Mouse (Mus musculus) gastrocnemius, adult 2 months (tissue): ENCODE measurements around the gene Cacna2d4. TPM values are rescaled to one million over a fixed set of nuclear protein-coding genes. Genes with fewer than 3 reads are reported as not detected.

Source experiments
- DNase-seq: peaks from one replicate; pipeline ENCODE4 v3.0.0; 2022
- H3K27ac ChIP-seq: fragments of 200-600 bp; 2 replicates; pipeline ENCODE4 v1.8.1; 2022; ENCODE audit warnings: mild to moderate bottlenecking
- H3K4me3 ChIP-seq: fragments of 200-600 bp; 2 replicates; pipeline ENCODE4 v1.8.1; 2022; ENCODE audit warnings: mild to moderate bottlenecking, moderate library complexity
- CTCF ChIP-seq: fragments of 200-600 bp; IDR thresholded peaks from 2 replicates; pipeline ENCODE4 v1.8.1; 2022; ENCODE audit warnings: antibody characterized with exemption, mild to moderate bottlenecking, moderate library complexity
- intact Hi-C: fragments of 180-260 bp; cut with DNase I; formaldehyde crosslinking; loops from one replicate; pipeline ENCODE4 v1.15.1; 2025
- total RNA-seq, 2 experiments: library from RNA; stranded (reverse); gene quantifications; 2 replicates each; pipeline ENCODE4 v1.2.3; 2021

Cacna2d4 gene
- total RNA-seq, 2 experiments from 2014 or later = 0.33 to 2.7 TPM

DNA sequence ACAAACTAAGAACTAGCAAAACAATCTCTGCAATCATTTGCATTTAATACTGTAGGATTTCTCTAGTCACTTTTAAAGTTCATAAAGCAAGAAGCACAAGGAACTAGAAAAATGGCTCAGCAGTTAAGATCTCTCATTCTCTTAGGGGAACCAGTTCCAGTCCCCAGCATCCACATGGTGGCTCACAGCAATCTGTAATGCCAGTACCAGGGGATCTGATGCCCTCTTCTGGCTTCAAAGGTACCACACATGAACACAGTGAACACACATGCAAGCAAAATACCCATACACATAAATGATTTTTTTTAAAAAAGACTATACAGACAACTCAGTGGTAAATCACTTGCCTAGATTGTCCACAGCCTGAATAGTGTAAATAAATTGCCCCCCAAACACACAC lies 135.3 kb downstream of the Cacna2d4 start:
- TF ChIP-seq CTCF = peak; percentile 37; the same call in 1 of the 2 replicates
- H3K4me3 ChIP-seq = no peak overlapping the region
- intact Hi-C loops = no loop called here
- no peak overlapping the region for H3K27ac ChIP-seq
- no peak for DNase-seq

DNA sequence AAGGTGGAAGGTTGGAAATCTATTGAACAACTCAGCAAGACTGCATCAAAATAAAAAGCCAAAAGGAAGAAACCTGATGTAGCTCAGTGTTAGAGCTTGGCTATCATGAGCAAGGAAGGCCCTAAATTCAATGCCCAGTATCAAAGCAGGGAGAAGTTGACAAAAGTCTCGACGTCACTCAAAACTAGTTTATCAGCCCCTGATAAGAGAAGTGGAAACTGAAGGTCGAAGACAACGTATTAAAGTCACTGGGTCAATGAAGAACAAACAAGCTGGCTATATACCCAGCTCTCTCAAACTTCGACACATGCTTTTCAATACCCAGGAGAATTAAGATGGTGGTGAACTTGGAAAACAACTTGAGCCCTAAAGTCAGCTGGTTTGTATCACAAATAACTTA lies 135.9 kb downstream of the Cacna2d4 start:
- 0 out of 2 replicates have a peak overlapping the region, but pooled peaks have one; percentile 16 for H3K27ac ChIP-seq
- no peak overlapping the region for H3K4me3 ChIP-seq
- TF ChIP-seq CTCF = no peak
- no peak for DNase-seq
- intact Hi-C loops = no loop called here

DNA sequence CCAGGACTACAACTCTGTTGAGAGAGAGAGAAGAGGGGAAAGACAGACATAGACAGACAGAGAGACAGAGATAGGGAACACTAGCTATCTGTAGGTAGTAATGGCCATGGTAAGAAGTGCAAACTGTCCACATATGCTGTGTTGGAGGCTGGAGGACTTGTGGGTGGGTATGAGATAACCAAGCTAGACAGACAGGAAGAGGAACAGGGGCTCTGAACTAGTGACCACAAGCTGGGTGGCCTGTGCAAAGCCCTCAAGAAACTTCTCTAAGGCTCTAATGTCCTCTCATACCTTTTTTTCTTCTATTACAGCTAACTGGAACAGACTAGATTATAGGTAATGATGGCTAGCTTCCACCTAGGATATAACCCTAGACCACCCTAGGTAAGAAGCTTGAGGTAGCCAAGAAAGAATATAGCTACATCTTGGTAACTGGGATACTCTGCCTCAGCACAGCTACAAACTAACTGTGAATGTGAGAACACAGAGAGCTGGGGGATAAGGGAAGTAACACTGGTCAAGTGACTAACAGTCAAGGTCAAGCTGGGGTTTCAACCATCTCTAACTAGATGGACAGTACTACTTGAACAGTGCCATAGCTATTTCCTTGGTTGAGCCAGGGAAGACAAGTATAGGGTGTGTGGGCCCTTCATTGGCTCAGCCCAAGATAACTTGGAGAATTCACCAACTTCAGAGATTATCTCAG lies 136.8 kb downstream of the Cacna2d4 start:
- intact Hi-C loops = no loop called here
- TF ChIP-seq CTCF = no peak
- H3K4me3 ChIP-seq = no peak overlapping the region
- peak overlapping the region; percentile 16; the same call in 1 of the 2 replicates for H3K27ac ChIP-seq
- DNase-seq = no peak

DNA sequence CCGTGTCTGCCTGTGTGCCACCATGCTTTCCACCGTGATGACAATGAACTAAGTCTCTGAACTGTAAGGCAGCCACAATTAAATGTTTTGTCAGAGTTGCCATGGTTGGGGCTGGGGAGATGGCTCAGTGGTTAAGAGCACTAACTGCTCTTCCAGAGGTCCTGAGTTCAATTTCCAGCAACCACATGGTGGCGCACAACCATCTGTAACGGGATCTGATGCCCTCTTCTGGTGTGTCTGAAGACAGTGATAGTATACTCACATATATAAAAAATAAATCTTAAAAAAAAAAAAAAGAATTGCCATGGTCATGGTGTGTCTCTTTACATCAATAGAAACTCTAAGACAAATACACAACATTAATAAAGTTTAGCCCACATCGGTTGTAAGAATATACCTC lies 138.7 kb downstream of the Cacna2d4 start:
- Histone ChIP-seq H3K27ac (no peak overlapping the region), H3K4me3 (no peak overlapping the region)
- intact Hi-C loops = no loop called here
- TF ChIP-seq CTCF = peak; percentile 21; the same call in 1 of the 2 replicates
- no peak for DNase-seq

DNA sequence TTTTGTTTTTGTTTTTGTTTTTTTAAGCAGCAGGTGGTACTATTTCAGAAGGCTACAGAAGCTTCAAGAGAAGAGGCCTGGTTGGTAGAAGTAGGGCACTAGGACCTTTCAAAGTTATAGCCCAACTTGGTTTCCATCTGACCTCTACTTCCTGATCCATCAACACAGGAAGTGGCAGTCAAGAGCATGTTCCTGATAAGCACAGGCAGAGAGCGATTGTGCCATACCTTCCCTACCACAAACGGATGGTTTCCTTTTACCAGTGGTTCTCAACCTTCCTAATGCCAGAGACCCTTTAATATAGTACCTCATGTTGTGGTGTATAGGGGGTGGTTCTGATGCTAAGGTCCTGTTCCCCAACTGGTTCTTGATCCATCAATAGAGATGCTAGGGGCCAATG lies 141.3 kb downstream of the Cacna2d4 start:
- no peak for DNase-seq
- peak overlapping the region; percentile 24; the same call in 1 of the 2 replicates for H3K27ac ChIP-seq
- no peak for TF ChIP-seq CTCF
- intact Hi-C loops = no loop called here
- no peak overlapping the region for H3K4me3 ChIP-seq

DNA sequence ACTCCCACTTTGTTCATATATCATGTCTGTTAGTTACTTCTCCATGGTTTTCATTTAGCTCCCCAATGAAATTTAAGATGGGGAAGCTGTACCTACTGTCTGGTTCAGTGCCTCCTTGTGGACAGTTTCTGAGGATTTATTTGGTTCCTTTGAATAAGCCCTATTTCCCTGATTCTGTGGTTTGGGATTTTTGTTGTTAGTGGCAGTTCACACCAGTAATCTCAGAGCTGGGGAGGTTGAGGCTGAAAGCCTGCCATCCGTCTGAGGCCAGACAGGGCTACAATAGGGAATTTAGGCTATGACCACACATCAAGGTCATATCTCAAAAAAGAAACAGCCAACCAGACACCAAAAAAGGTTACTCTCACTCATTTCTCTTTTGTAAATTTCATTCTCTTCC lies 142.3 kb downstream of the Cacna2d4 start:
- Histone ChIP-seq H3K4me3 (no peak overlapping the region), H3K27ac (no peak overlapping the region)
- no peak; the same call in 1 of the 2 replicates for TF ChIP-seq CTCF
- intact Hi-C loops = no loop called here
- DNase-seq = no peak

DNA sequence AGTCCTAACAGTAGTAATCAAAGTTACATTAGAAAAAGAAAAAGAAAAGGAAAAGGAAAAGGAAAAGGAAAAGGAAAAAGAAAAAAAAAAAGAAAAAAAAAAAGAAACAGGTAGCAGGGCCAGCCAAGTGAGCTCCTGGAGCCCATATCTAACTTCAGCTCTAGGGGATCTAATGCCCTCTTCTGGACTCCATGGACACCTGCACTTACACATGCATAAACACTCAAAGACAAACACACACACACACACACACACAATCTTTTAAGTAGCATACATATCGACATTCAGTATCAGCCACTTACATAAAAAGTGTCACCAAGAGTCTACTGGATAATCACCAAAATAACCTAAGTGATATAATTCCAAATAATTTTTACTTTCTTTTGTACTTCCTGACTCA lies 149.3 kb downstream of the Cacna2d4 start:
- Histone ChIP-seq H3K4me3 (no peak overlapping the region), H3K27ac (no peak overlapping the region)
- intact Hi-C loops = loop anchor here (5.0 kb wide), 1 partner anchor 47 kb away; no protein-coding TSS in a partner anchor
- no peak for DNase-seq
- TF ChIP-seq CTCF = no peak

DNA sequence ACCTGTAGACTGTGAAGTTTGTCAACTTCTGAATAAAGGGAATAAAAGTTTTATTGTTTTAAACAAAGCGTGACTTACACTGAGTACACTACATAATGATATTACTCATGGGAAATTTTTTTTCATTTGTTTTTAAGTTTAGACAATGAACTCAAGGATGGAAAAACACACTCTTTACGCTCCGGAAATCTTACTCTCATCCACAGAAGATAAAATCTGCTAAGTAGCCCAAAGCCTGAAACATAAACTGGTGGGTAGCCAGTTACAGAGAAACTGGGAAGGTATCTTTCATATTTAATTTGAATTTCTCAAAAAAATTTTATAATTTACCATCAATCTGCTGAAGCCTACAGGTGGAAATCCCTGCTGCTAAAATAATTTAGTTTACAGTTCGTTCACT lies 150.1 kb downstream of the Cacna2d4 start:
- no peak overlapping the region for H3K4me3 ChIP-seq
- DNase-seq = no peak
- intact Hi-C loops = loop anchor here (5.0 kb wide), 1 partner anchor 46 kb away; no protein-coding TSS in a partner anchor
- TF ChIP-seq CTCF = no peak
- 0 out of 2 replicates have a peak overlapping the region, but pooled peaks have one; percentile 17 for H3K27ac ChIP-seq

DNA sequence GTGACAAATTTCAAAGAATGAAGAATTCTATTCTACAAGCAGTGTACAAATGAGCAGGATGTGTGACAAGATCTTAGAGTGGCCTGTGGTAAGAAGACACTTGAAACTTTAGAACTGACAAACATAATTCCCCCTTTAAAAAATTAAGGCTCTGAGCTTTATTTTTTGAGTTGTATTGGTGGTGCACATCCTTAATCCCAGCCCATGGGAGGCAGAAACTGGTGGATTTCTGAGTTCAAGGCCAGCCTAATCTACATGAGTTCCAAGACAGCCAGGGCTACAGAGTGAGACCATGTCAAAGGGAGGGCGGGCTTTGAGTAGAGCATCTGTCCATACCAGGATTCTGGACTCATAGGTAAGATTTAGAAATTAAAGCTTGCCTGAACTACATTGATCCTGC lies 150.5 kb downstream of the Cacna2d4 start:
- Histone ChIP-seq H3K27ac (peak overlapping the region; percentile 98), H3K4me3 (peak overlapping the region; percentile 88)
- TF ChIP-seq CTCF = no peak
- intact Hi-C loops = loop anchor here (5.0 kb wide), 1 partner anchor 45 kb away; no protein-coding TSS in a partner anchor
- DNase-seq = no peak

DNA sequence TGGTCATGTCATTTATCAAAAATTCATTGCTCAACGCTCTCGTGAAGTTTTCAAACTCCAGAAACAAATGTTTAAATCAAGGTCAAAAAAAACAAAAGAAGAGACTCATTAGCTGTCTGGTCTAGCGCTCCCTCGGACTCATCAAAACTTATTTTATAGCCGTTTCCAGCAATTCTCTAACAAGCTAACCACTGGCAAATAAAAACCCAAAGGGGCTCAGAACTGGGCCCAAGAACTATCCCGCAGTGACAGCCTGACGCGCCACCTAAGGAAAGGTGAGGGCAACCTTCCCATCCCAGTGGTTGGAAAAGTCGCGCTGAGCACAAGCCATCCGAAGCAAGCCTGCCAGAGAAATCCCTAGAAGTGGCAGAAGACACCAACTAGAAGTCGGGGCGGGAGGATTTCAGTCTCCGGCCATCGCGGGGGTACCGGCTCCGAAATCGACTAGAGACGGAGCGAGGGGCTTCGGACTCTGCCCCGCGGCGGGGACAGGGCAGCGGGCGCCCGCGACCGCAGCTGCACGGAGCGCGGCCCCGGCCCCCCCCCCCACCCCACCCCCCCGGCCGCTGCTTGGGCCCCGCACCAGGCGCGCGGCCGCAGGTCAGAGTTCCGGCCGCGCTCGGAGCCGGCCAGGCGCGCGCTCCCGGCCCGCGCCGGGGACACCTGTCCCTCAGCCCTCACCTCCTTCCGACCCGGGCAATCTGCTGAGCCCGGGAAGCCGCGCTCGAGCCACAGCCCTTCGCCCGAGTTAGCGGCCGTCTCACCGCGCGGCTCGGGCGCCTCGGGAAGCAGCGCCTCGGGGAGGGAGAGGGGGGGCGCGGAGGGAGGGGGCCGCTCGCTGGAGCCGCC lies 151.7 kb downstream of the Cacna2d4 start:
- Histone ChIP-seq H3K27ac (peak overlapping the region; percentile 98), H3K4me3 (peak overlapping the region; percentile 88)
- TF ChIP-seq CTCF = no peak
- peak; percentile 61 for DNase-seq
- intact Hi-C loops = loop anchor here (5.0 kb wide), 1 partner anchor 44 kb away; no protein-coding TSS in a partner anchor

DNA sequence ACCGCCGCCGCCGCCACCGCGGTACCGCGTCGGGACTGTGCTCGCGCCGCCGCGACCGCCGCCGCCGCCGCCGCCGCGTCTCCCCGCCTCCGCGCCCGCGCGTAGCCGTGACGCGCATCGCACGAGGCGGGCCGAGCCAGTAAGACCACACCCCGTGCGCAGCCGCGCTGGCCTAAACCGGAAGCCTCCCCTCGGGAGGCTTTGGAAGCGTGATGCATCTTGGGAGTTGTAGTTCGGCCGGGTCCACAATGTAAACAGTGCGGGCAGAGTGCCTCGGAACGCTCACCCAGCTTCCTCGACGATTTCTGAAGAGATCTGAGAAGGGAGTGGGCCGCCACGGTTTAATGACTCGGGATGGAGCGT lies 152.3 kb downstream of the Cacna2d4 start:
- Histone ChIP-seq H3K27ac (peak overlapping the region; percentile 98), H3K4me3 (peak overlapping the region; percentile 88)
- intact Hi-C loops = loop anchor here (5.0 kb wide), 1 partner anchor 44 kb away; no protein-coding TSS in a partner anchor
- no peak for TF ChIP-seq CTCF
- peak; percentile 97 for DNase-seq

DNA sequence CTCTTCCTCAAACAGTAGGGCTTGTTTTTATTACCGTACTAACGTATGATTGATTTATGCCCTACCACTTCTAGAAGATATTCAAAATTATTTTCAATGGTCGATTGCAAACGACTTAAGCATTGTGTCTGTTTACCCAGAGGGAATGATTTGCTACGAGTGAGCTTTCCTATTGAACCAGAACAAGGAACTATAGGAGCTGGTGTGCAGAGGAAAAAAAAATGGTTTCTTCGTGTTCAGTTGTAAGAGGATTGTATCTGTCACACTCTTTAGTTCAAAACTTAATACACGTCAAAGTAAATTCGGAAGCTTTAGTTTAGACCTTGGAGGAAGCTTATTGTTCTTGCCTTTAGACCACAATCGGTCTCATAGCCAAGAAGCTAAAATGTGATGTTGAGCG lies 152.8 kb downstream of the Cacna2d4 start:
- no peak for DNase-seq
- Histone ChIP-seq H3K27ac (peak overlapping the region; percentile 98), H3K4me3 (peak overlapping the region; percentile 88)
- intact Hi-C loops = loop anchor here (5.0 kb wide), 1 partner anchor 43 kb away; no protein-coding TSS in a partner anchor
- no peak for TF ChIP-seq CTCF

DNA sequence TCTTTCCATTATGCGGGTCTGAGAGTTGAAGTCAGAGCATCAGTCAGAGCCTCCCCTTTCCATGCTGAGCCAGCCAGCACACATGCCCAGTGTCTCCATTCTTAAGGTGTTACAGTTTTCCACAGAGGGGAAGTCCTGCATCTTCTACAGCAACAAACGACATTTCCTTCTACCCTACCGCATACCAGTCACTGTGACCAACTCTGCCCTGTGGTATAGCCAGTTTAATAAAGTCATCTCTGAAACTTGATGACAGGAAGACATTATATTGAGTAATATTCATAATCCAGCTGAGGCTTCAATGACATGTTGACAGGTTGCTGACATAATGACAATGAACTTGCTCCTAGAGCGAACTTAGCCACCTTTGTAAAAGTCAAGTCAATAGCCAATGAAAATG lies 154.4 kb downstream of the Cacna2d4 start:
- H3K27ac ChIP-seq = no peak overlapping the region
- no peak overlapping the region for H3K4me3 ChIP-seq

More for the DNA sequence above, 154.4 kb downstream of the Cacna2d4 start:
- intact Hi-C loops = no loop called here
- TF ChIP-seq CTCF = no peak
- no peak for DNase-seq
